Mouse (Mus musculus) urinary bladder, postnatal 4 days (tissue): ENCODE results near the gene Abcc12.

ENCODE experiments used
- DNase-seq, 2 experiments: peaks; one replicate each; pipeline ENCODE4 v3.0.0; 2021 to 2022; ENCODE audit warnings: low spot score in 2 of 2

The Abcc12 gene

GRCm38 (mm10) chr8:86580458-86580857 is at the start of gene Abcc12:
TSS of gene Abcc12 (minus strand) at chr8:86580686.
- DNase-seq = no peak

DNA sequence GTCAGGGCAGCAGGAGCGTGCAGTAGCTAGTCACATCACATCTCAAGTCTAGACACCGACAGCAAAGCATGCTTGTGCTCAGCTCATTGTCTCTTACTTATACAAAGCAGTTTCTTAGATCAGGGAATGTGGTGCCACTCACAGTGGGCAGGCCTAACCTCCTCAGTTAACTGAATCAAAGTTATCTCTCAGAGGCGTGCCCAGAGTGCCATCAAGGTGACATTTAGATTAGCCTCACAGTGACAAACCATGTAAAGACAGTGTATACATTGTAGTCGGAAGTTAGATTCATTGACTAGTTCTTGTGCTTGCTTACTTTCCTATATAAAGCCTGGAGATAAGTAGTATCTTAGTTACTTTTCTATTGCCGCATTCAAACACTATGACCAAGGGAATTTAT is 49.7 kb upstream of the Abcc12 start:
- DNase-seq = no peak

DNA sequence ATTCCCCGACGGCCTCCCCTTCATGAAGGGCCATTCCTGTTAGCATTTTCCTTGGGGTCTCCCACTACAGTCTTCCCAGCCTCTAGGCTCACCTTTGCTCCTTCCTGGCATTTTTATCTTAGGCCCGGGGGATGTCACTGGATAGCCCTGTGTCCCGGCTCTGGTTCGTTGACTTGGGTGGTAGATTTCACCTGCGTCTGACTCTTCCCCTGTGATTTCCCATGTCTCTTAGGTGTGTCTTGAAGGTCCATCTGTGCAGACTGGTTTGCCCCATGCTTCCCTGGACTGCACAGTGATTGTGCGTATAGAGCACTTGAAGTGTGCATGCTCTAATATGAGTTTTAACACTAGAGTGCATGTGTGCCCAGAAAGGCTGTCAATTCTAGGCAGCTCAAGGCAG is 44.4 kb upstream of the Abcc12 start:
- no peak for DNase-seq

GRCm38 (mm10) chr8:86623911-86624731 is 43.6 kb upstream of the Abcc12 start, which contains the start of gene Lonp2:
TSS of gene Lonp2 (plus strand) at chr8:86624043.
- peak; percentile 97 to 98 for DNase-seq

DNA sequence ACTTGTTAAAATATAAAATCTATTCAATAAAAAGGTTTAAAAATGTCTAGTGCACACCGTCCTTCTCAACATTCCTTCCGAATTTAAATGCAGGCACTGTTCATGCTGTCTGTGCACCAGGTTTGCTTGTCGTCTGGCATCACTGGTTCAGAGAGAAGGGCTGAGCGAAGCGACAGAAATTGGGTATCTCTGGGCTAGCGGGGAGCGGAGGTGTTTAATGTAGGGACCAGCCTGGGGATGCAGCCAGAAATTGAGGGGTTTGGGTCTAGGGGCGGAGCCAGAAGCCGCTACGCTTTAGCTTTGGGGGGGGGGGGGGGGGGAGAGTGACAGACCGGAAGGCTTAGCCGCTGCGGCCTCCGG is 43.0 kb upstream of the Abcc12 start:
- DNase-seq = no peak

DNA sequence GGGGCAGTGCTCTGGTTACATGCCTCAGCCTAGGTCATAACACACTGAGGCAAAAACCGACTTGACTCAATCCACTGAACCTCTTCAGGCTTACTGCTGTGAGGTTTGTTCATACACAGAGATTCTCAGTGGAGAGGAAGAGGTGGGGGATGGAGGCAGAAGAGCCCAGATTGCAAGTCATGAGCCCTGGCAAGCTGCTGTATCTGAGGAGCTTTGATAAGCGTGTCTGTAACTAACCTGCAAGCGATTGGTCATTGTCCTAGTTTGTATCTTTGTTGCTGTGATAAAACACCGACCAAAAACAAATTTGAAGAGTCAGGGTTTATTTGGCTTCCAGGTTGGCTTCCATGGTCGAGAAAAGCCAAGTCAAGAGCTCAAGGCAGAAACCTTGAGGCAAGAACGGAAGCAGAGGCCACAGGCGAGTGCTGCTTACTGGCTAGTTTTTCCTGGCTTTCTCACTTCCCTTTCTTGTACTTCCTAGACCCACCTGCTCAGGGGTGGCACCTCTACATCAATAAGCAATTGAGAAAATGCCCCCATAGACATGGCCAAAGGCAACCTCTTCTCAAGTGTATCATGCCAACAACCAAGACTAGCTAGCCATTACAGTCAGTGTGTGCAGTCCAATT is 37.4 kb upstream of the Abcc12 start:
- no peak for DNase-seq

- DNase-seq = no peak
Measured at GRCm38 (mm10) chr8:86615095-86615769, 34.7 kb upstream of the Abcc12 start.

DNA sequence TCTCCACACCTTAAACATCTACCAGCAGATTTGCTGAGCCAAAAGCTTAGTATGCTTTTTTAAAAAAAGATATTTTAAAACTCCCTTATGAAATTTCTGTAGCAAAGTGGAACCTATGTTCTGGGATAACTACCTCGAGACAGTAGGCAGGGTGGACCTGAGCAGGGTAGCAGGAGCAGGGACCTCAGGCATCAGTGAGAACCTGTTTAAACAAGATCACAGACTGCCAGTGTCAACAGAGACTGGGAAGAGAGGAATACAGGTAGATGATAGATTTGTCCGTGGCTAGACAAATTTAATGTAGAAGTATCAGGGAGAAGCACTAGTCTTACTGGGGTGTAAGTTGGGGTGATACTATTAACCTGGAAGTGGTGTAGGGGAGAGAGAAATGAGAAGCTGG is 33.3 kb upstream of the Abcc12 start:
- DNase-seq = no peak

- no peak for DNase-seq
Measured at GRCm38 (mm10) chr8:86604676-86605075, 24.2 kb upstream of the Abcc12 start.

GRCm38 (mm10) chr8:86603174-86603573 is 22.7 kb upstream of the Abcc12 start:
- DNase-seq = no peak

DNA sequence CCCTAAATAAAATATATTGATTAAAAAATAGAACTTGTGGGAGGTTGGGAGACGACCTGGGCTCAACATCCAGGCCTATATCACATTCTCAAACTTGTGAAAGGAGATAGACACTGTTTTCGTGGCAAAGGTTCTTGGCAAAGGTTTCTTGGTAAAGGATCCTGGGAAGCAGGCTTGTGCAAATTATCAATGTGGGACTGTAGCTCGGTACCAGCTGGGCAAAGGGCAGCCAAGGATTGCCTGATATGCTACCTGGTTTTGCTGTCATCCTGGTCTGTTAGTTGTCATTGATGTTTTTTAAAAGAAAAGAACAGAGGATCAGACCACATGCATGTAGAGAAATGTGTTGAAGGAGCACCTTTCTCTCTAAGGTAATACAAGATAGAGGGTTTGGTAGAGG is 19.8 kb upstream of the Abcc12 start:
- no peak for DNase-seq

DNA sequence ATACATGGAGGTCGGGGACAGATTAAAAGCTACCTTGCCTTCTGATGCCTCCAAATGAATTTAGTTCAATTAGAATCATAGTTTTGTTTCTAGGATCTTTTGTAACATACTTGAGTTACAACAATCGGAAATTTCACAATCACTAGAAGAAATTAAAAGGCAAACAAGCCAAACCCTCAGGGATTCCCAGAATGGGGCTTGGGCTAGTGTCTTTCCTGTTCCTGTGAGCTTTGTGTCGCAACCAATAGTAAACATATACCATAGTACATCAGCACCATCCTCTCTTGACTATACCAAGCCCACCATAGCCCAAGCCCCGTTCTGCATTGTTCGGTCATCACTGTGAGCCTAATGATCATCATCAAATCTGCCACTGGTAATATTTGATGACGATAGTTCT is 18.8 kb upstream of the Abcc12 start:
- no peak for DNase-seq

GRCm38 (mm10) chr8:86597681-86598080 is 17.2 kb upstream of the Abcc12 start:
- DNase-seq = no peak

- no peak for DNase-seq
Measured at GRCm38 (mm10) chr8:86595671-86596070, 15.2 kb upstream of the Abcc12 start.

DNA sequence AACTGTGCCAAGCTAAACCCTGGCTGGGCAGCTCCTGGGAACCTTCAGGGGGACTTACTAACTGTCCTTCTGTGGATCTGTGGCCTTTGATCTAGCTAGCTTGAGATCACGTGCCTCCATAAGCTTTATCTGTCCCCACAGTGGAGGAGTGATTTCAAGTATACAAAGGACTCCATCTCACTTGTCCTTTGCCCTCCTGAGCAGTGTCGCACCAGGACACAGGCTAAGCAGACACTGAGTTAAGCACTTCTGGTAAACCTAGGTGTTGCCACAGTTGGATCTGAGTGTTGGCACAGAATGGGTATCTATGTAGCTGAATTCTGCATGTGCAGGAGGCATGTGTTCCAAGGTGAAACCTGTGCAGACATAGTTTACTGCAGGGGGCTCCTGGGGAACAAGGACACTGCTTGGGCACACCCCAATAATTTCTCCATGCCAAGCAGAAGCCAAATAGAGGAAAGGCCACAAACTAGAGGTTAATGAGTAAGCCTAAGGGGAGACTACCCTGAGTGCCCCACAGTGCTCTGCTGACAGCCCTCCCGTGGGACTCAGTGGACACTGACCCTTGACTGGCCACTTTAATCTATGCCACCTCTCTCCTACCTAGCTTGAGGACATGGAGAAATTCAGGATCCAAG is 13.8 kb upstream of the Abcc12 start:
- DNase-seq = no peak

- DNase-seq = no peak
Measured at GRCm38 (mm10) chr8:86593099-86593498, 12.6 kb upstream of the Abcc12 start.

DNA sequence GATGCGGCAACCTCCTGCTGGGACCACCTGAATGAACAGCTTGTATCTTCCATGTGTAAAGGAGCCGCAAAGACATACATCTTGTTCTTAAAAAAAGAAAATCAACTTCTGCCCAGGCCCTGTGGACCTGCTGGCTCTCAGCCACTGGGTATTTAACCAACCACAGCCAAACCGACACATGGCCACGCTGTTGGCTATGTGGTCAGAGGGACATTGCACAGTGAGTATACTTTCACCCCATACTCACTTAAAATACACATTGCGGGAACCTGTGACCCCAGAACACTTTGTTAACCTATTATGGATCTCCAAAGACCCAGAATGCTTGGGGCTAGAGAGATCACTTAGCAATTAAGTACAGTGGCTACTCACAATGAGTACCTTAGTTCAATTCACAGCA is 7.9 kb upstream of the Abcc12 start:
- DNase-seq = no peak

GRCm38 (mm10) chr8:86586642-86587041 is 6.2 kb upstream of the Abcc12 start:
- no peak for DNase-seq

DNA sequence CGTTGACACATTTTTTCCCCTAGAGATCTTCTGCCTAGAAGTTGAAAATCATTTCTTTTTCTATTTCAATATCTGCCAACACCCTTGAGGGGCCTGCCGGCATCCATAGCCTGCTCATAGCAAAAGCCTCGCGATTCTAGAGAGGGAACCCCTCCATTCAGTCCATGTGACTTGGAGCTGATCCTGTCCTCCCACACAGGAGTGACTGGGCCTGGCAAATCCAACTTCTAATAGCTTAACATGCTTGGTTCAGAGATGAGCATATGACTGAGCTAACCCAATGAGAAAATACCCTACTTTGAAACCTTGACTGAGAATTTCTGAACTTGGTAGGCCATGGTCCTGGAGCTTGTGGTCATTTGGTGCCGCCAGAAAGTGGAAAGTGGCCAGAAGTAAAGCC is 5.6 kb upstream of the Abcc12 start:
- no peak for DNase-seq

- DNase-seq = peak; percentile 60 to 74
Measured at GRCm38 (mm10) chr8:86585532-86585931, 5.0 kb upstream of the Abcc12 start.

DNA sequence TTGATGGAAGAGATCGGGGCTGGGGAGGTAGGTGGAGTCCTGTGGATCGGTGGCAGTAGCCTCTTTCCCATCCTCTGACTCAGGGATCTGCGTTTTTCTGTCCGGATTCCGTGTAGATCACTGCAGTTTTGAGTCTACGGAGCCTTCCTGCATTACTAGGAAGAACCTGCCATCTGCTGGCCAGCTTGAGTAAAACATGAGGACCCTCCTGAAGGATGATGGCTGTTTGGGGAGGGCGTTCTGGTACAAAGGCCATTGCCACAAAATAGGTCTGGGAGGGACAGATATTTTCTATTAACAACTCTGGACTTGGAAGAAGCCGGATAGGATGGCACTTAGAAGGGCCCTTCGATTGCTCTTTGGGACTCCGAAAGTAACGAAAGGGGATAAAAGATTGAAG is 4.6 kb upstream of the Abcc12 start:
- DNase-seq = peak; percentile 50 to 83

DNA sequence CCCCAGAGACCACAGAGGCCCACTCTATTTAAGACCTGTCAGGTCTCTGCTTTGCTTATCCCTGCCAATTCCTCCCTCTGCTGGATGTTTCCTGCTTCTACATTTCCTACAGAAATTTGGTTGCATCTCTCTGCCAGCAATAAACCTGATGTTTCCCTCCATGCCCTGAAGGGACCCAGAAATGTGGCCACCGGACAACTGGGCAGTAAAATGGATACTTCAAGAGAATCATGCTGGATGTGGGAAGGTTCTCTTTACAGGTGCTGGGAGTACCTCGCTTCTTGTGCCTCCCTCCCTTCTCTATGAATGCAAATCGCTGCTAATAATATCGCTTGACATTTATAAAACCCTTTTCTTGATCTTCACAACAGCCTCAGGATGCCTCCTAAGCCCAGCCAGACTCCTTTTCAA is 1.4 kb upstream of the Abcc12 start:
- no peak for DNase-seq
